Mouse (Mus musculus) adrenal gland, postnatal 25 days (tissue): ENCODE data around the gene Eif4e3. TPM values are rescaled to one million over a fixed set of nuclear protein-coding genes. Genes with fewer than 3 reads are reported as not detected.

ENCODE experiments used
- DNase-seq: peaks from one replicate; pipeline ENCODE4 v3.0.0; 2021; ENCODE audit warnings: mixed read lengths
- long read RNA-seq: library from polyadenylated mRNA; stranded (forward); transcript quantifications from one replicate; pipeline ENCODE4 v2.0.0, GENCODE M21; 2021
- total RNA-seq: library from RNA; stranded (reverse); gene quantifications from 2 replicates; pipeline ENCODE4 v1.2.3, GENCODE M21; 2021

Eif4e3 gene
- total RNA-seq: 22.0 and 23.8 TPM in 2 replicates
- long read RNA-seq, transcript Eif4e3-201 (7 exons, 2,515 nt): major isoform, 35 of 36 reads
- long read RNA-seq, partial matches to known transcripts: 0 of 36 reads
- long read RNA-seq, other reads (novel, unspliced or antisense): 1 of 36 reads

DNA sequence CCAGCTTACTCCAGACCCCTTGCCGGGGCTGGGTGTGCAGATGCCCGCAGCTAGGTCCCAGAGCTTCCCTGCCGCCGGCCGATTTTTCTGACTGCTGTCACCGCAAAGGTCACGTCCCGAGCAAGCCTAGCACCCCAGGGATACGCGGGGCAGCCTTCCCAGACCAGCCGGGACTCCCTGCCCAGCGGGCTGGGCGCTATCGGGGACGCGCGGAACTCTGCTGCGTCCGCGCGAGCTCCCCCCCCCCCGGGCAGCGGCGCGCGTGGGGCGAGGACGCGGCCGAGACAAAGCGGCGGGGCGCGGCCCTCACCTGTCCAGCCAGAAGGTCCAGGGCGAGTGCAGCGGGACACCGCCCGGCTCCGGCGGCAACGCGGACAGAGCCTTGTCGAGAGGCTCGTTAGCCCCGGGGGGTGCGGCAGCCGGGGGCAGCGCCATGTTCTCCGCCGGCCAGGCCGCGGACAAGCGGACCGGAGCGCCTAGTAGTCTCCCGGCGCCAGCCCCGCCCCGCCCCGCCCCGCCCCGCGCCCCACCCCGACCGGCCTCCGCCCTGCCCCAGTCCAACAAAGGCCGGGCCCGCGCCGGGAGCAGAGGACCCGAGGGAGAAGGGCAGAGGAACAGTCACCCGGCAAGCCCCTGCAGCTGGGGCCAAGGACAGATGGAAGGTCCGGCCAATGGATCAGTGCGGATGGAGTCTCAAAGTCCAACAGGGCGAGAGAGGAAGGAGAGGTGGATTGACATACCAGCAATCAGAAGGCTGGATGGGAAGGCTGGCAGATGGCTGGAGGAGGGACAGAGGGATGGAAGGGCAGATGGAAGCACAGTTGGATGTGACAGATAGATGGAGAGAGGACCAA lies at the start of gene Eif4e3, which contains the start of gene Gm20696:
Eif4e3 (minus strand) TSS at position 454 of the 854 bp plus-strand sequence.
Gm20696 (minus strand) TSS at position 480 of the 854 bp plus-strand sequence.
- DNase-seq: peak; percentile 66

GRCm38 (mm10) chr6:99715913-99716312 lies 49.3 kb upstream of the Eif4e3 start:
- DNase-seq: no peak

- DNase-seq: no peak
These were observed 48.6 kb upstream of the Eif4e3 start for GRCm38 (mm10) chr6:99715191-99715590.

DNA sequence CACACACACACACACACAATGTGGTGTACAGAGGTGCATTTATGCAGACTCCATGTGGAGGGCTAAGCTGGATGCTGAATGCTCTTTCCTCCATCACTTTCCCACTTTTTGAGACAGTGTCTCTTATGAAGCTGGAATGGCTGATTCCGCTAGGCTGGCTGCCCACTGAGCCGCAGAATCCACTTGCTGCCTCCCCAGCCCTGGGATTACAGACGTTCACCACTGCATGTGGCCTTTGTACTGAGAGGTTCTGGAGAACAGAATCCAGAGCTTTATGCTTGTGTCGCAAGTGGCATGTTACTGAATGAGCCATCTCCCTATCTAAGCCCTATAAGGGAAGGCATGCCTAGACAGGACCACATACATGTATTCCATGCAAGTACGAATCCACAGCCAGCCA lies 46.7 kb upstream of the Eif4e3 start:
- DNase-seq: no peak

- DNase-seq: no peak
These were observed 45.1 kb upstream of the Eif4e3 start for GRCm38 (mm10) chr6:99711576-99712101.

DNA sequence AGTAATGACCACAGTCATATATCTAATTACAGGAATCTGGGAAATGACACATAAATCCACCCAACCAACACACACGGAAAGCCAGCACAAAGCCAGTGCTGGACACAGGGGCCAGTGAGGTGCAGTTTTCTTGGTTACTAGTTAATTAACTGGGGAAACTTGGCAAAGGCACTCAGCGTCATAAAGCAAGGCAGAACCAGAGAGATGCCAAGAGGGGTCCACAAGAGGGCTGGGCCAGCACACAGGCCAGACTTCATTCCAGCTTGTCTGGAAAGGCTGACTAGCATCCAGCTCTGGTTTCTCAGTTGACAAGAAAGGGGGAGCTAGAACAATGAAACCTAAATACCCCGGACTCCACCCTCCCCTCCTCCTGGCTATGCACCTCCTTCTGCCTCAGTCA lies 33.9 kb upstream of the Eif4e3 start:
- DNase-seq: no peak

- DNase-seq: peak; percentile 21
These were observed 26.6 kb upstream of the Eif4e3 start for GRCm38 (mm10) chr6:99692916-99693841.

DNA sequence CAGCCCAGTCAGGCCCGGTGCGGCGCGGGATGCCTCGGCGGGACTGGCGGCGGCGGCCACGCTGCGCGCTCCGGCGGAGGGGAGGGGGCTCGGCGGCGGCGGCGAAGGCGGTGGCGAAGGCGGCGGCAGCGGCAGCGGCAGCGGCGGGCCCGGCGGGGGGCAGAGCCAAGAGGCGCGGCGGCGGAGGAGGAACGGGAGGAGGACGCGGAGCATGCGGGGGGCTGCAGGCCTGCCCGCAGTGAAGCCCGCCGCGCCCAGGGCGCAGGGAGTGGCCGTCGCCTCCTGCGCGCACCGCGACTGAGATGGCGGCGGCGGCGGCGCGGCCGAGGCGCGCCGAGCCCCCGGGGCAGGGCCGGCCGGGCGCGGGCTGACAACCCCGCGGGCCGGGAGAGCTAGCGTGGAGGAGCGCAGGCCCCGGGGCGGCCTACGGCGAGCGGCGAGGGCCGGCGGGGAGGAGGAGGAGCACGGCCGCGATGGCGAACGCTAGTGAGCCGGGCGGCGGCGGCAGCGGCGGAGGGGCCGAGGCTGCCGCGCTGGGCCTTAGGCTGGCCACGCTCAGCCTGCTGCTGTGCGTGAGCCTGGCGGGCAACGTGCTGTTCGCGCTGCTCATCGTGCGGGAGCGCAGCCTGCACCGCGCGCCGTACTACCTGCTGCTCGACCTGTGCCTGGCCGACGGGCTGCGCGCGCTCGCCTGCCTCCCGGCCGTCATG lies 25.8 kb upstream of the Eif4e3 start, which contains the start of gene Gpr27:
Gpr27 (plus strand) TSS at position 474 of the 710 bp plus-strand sequence.
- peak; percentile 31 for DNase-seq

GRCm38 (mm10) chr6:99691666-99692205 lies 25.2 kb upstream of the Eif4e3 start:
- DNase-seq: no peak

GRCm38 (mm10) chr6:99688513-99688912 lies 21.9 kb upstream of the Eif4e3 start:
- no peak for DNase-seq

DNA sequence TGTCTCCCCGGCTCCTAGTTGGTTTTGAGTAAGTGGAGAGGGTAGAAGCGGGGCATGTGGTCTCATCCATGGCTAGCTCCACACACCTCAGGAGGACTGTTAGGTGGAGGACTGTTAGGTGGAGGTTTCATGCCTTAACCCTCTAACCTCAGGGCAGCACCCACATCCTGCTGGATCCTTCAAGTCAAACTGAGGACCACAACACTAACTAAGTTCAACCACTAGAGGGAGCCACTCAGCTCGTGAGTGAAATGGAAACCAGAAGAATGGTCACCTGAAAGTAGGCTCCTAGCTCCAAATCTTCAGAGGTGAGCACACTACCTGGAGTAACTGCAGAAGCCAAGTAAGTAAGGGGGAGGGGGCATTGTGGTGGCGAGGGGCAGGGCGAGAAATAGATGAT lies 18.3 kb upstream of the Eif4e3 start:
- DNase-seq: no peak

GRCm38 (mm10) chr6:99683974-99684373 lies 17.4 kb upstream of the Eif4e3 start:
- no peak for DNase-seq

DNA sequence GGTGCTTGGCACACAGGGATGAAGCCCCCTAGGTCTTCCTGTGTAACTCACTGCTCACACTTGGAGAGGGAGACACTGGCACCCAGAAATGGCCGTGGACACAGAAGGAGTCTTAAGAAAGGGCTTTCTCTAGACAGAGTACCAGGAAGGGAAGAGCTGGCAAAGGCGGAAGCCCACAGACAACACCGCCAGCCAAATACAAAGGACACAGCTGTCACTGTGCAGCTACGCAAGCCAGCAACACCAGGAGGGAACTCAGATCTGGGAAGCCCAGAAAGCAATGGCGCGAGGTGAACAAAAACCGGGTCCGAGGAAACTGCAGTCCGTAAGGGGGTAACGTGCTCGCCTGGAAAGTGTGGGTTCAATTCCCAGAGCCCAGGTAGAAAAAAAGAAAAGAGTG lies 11.5 kb upstream of the Eif4e3 start:
- DNase-seq: no peak

DNA sequence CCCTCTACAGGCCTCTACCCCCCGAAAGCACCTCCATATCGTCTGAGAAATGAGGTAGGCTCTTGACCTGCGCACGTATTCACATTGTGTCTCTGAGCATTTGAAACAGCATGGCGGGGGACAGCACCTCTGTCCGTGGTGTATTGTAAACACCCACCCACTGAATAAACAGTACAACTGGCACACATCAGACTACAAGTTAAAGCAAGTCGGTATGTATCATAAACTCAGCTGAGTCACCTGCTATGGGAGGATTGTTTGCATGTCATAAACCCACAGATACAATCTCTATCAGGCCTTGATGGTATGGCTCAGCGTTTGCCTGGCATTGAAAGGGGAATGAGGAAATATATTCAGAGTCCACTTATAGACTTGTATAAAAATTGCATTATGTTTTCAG lies 10.8 kb upstream of the Eif4e3 start:
- no peak for DNase-seq

- DNase-seq: no peak
These were observed 7.9 kb upstream of the Eif4e3 start for GRCm38 (mm10) chr6:99674482-99674881.

DNA sequence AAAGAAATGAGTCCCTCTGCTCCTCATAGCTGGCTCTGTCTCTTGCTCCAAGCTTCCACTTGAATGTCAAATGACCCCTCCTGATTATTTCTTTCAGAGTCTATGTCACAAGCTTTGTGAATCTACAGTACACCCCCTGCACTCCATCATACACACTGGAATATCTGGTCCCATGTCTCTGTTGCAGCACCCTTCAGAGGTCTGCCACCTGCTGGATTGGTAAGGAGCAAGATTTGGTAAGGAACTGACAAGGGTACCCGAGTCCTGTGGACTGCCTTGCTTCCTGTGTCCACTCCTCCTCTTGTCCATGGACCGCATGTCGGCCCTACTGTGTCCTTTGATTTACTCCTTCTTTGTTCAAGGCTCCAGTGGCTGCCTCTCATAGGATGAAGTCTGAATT lies 5.2 kb upstream of the Eif4e3 start:
- no peak for DNase-seq

DNA sequence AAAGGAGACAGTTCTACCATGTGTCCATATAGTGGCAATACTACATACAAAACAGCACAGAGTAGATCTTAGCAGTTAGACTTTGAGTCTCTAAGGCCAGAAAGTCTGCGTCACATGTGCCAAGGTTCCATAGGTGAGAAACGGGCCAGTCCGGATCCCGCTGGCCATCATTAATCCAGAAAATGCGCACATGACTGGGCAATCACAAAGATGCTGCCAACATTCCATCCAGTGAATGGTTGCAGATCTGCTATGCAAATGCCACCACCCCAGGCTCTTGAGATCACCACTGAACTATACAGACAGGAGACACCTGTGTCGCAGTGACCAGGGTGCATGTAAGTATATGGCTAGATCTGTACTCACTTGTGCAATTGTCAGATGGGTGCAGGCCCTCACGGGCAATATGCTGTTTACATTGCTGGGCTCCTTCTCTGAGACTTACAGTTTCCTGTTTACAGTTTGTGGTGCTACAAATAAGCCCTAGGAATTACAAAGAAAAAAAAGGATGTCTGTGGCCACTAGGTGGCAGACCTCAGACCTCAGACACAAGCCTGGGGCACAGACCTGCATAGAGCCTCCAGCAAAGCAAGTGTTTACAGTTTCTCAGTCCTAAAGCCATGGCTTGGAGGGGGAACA lies 4.0 kb upstream of the Eif4e3 start:
- DNase-seq: peak; percentile 33

DNA sequence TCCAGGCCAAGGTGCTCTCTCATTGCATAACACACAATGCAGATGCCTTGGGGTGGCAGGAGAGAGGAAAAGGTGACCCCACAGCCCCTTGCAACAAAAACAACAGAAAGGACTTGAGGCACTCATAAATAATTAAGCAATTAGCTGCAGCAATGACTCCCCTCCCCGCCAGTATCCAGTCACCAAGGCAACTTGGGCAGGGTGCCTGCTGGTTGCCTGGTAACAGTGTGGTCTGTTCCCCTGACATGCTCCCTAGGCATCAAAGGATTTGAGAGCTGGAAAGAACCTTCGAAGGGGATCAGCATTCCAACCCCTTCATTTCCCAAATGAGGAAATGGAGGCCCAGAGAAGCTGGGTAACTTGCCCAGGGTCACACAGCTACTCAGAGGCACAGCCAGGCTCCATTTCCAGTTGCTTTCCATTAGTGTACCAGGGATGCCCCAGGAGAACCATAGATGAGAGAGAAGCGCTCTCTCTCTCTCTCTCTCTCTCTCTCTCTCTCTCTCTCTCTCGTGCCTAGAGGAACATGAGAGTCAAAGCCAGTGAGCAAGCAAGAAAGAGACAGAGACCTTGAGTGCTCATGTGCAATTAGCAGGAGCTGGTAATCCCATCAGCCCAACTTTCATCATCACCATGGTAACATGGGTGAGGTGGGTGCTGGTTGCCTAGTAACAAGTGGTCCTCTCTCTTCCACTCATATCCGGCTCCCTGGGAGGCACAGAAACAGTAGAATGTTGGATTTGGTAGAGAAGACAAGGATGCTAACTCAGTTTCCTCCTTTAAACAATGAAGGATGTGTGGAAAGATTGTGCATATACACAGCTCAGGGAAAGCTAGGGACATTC lies 3.1 kb upstream of the Eif4e3 start:
- DNase-seq: no peak

DNA sequence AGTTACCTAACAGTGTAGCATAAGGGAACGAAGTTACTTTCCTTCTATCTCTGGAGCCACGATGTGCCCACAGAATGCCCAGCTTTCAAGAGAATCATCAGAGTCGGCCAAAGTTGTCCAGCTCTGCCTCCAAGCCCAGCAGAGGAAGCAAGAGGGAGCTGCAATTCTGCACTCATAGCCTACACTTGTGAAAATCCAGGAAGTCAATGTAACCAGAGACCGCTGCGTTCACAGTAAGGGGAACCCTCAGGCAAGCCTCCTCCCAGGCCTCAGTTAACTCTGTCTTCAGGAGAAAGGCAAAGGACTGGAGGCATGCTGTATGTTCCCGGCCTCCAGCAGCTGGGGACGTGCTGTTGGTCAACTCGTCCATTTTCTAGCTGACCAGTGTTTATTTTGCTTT lies 719 bp upstream of the Eif4e3 start:
- no peak for DNase-seq
